Mouse (Mus musculus) monocyte, adult 2 months (primary cell): ENCODE measurements at regions not wholly inside any gene's neighbourhood (a gene's known extent, or its start where the extent isn't known, plus 50 kb on each side); places are given as distances from the start of the nearest gene placed in this dataset.

Experiments used
- DNase-seq, 2 experiments: peaks; one replicate each; pipeline ENCODE4 v3.0.0; 2022; ENCODE audit warnings: low spot score in 2 of 2, low read depth in 1 of 2

- no peak for DNase-seq
Measured at GRCm38 (mm10) chr10:100882584-100882983, 292.3 kb downstream of the 1700017N19Rik start.

GRCm38 (mm10) chr10:100922976-100923375, 332.7 kb downstream of the 1700017N19Rik start:
- DNase-seq: no peak

GRCm38 (mm10) chr10:100927086-100927485, 336.8 kb downstream of the 1700017N19Rik start:
- no peak for DNase-seq

GRCm38 (mm10) chr10:100931739-100932138, 341.5 kb downstream of the 1700017N19Rik start:
- DNase-seq: no peak

- no peak for DNase-seq
Measured at GRCm38 (mm10) chr10:100958371-100958770, 368.1 kb downstream of the 1700017N19Rik start.

- no peak for DNase-seq
Measured at GRCm38 (mm10) chr10:101003469-101003868, 413.2 kb downstream of the 1700017N19Rik start.

- no peak for DNase-seq
Measured at GRCm38 (mm10) chr10:101004687-101005086, 414.4 kb downstream of the 1700017N19Rik start.

- DNase-seq: no peak
Measured at GRCm38 (mm10) chr10:101015416-101015815, 425.1 kb downstream of the 1700017N19Rik start.

GRCm38 (mm10) chr10:101038630-101039029, 448.3 kb downstream of the 1700017N19Rik start:
- no peak for DNase-seq

- no peak for DNase-seq
Measured at GRCm38 (mm10) chr10:101039034-101039433, 448.8 kb downstream of the 1700017N19Rik start.
